Mouse (Mus musculus): ENCODE measurements around the gene Kansl1. TPM values are rescaled to one million over a fixed set of nuclear protein-coding genes. Genes with fewer than 3 reads are reported as not detected.

Kansl1 gene
- polyA plus RNA-seq, 1 experiment, result 129 TPM

- DNase-seq (ENCODE audit: low read depth), result no peak
- no peak for TF ChIP-seq CTCF (IDR thresholded peaks at IDR 0.05; ENCODE audit: borderline replicate concordance, extremely low read depth, insufficient read depth, insufficient read length)
Measured at GRCm38 (mm10) chr11:104436394-104436954, 32.2 kb downstream of the Kansl1 start.

DNA sequence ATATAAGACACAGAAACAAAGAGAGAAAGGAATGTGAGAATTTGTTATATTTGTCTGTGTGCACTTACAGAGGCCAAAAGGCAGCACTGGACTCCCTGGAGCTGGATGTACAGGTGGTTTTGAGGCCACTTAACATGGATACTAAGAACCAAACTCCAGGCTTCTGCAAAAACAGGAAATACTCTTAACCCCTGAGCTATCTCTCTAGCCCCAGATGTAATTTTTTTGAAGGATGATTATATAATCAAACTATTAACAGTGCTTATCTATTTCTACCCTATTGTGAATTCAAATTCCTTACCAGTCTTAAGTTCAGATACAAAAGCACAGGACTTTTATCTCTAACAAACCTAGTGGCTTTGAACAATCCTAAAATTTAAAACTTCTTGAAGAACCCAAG lies 32.9 kb downstream of the Kansl1 start:
- DNase-seq (ENCODE audit: low read depth), result no peak

DNA sequence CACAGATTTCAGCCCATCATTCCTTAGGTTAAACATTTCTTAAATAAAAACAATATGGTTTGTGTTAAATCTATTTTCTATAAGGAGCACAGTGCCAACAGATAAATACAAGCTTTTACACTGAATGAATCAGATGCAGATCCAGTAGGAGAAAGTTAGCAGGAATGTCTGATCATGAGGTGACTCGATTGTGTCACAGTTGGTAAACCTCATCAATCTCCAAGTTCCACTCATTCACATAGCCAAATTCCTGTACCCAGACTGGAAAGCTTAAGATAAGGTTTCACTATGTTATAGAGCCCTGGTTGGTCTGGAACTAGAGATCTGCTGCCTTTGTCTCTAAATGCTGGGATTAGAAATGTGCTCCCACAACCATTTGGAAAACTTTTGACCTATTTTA lies 33.5 kb downstream of the Kansl1 start:
- no peak for DNase-seq (ENCODE audit: low read depth)
- TF ChIP-seq CTCF (IDR thresholded peaks at IDR 0.05; ENCODE audit: borderline replicate concordance, extremely low read depth, insufficient read depth, insufficient read length) (no peak), POLR2A (IDR thresholded peaks at IDR 0.05; ENCODE audit: borderline replicate concordance, extremely low read depth, insufficient read depth, insufficient read length, poor library complexity, severe bottlenecking) (no peak)

More for the DNA sequence above, 32.9 kb downstream of the Kansl1 start:
- TF ChIP-seq CTCF (IDR thresholded peaks at IDR 0.05; ENCODE audit: borderline replicate concordance, extremely low read depth, insufficient read depth, insufficient read length) (no peak), POLR2A (IDR thresholded peaks at IDR 0.05; ENCODE audit: borderline replicate concordance, extremely low read depth, insufficient read depth, insufficient read length, poor library complexity, severe bottlenecking) (no peak)

DNA sequence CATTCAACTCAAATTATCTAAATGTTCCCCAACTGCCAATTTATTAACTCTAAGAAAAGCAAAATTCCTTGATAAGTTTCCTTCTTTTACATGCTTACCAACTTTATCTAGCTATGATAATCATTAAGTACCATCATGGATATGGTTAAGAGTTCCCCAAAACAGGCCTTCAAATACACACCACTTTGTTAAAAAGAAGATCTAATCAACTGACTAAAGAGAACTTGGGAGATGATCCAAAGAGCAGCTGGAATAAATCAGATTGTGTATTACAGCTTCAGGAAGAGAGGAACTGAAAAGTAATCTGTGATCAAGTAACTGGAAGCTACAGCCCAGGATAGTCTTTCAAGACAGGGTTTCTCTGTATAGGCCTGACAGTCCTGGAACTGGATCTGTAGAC lies 36.4 kb downstream of the Kansl1 start:
- no peak for TF ChIP-seq CTCF (IDR thresholded peaks at IDR 0.05; ENCODE audit: borderline replicate concordance, extremely low read depth, insufficient read depth, insufficient read length)
- TF ChIP-seq POLR2A (IDR thresholded peaks at IDR 0.05; ENCODE audit: borderline replicate concordance, extremely low read depth, insufficient read depth, insufficient read length, poor library complexity, severe bottlenecking), result no peak
- no peak for DNase-seq (ENCODE audit: low read depth)

DNA sequence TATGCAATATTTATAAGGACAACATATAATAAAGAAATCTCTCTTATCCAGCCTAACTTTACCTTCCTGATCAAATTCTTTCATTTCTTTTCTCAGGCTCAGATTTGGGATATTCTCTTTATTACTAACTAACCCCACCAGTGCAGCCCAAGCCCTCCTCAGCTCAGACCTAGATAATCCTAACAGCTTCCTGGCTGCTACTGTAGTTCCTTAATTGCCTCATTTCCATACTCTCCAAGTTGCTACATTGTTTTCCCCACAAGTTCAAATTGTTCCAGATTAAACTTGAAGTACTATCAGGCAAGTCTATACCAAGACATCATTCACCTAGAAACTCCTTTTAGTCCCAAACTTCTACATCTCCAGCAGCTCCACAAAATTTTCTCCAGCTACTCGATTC lies 36.9 kb downstream of the Kansl1 start:
- no peak for TF ChIP-seq POLR2A (IDR thresholded peaks at IDR 0.05; ENCODE audit: borderline replicate concordance, extremely low read depth, insufficient read depth, insufficient read length, poor library complexity, severe bottlenecking)
- DNase-seq (ENCODE audit: low read depth), result peak; percentile 22

GRCm38 (mm10) chr11:104424727-104425416 lies 43.8 kb downstream of the Kansl1 start:
- TF ChIP-seq CTCF (IDR thresholded peaks at IDR 0.05; ENCODE audit: borderline replicate concordance, extremely low read depth, insufficient read depth, insufficient read length) (no peak), POLR2A (IDR thresholded peaks at IDR 0.05; ENCODE audit: borderline replicate concordance, extremely low read depth, insufficient read depth, insufficient read length, poor library complexity, severe bottlenecking) (no peak)
- DNase-seq (ENCODE audit: low read depth), result no peak

- DNase-seq (ENCODE audit: low read depth), result no peak
- TF ChIP-seq CTCF (IDR thresholded peaks at IDR 0.05; ENCODE audit: borderline replicate concordance, extremely low read depth, insufficient read depth, insufficient read length) (no peak), POLR2A (IDR thresholded peaks at IDR 0.05; ENCODE audit: borderline replicate concordance, extremely low read depth, insufficient read depth, insufficient read length, poor library complexity, severe bottlenecking) (no peak)
Measured at GRCm38 (mm10) chr11:104412254-104412653, 56.4 kb downstream of the Kansl1 start.

- TF ChIP-seq POLR2A (IDR thresholded peaks at IDR 0.05; ENCODE audit: borderline replicate concordance, extremely low read depth, insufficient read depth, insufficient read length, poor library complexity, severe bottlenecking) (no peak), CTCF (IDR thresholded peaks at IDR 0.05; ENCODE audit: borderline replicate concordance, extremely low read depth, insufficient read depth, insufficient read length) (no peak)
- no peak for DNase-seq (ENCODE audit: low read depth)
Measured at GRCm38 (mm10) chr11:104407391-104407790, 61.3 kb downstream of the Kansl1 start.

DNA sequence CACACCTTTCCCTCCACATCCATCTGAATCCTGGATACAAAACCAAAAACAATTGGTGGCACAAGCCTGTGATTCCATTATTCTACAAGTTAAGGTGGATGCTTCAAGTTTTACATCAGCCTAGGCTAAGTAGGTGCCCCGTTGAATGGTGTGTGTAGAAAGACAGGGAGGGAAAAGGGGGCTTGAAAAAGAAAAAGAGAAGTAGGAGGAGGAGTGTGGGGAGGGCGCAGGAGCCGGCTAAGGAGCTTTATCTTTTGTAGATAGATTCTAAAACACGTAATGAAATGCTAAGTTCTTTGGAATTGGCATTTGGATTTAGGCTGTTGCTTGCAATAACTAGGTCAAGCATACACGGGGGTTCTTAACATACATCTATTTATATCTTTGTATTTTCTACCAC lies 67.7 kb downstream of the Kansl1 start:
- DNase-seq (ENCODE audit: low read depth), result no peak
- TF ChIP-seq CTCF (IDR thresholded peaks at IDR 0.05; ENCODE audit: borderline replicate concordance, extremely low read depth, insufficient read depth, insufficient read length) (no peak), POLR2A (IDR thresholded peaks at IDR 0.05; ENCODE audit: borderline replicate concordance, extremely low read depth, insufficient read depth, insufficient read length, poor library complexity, severe bottlenecking) (no peak)

DNA sequence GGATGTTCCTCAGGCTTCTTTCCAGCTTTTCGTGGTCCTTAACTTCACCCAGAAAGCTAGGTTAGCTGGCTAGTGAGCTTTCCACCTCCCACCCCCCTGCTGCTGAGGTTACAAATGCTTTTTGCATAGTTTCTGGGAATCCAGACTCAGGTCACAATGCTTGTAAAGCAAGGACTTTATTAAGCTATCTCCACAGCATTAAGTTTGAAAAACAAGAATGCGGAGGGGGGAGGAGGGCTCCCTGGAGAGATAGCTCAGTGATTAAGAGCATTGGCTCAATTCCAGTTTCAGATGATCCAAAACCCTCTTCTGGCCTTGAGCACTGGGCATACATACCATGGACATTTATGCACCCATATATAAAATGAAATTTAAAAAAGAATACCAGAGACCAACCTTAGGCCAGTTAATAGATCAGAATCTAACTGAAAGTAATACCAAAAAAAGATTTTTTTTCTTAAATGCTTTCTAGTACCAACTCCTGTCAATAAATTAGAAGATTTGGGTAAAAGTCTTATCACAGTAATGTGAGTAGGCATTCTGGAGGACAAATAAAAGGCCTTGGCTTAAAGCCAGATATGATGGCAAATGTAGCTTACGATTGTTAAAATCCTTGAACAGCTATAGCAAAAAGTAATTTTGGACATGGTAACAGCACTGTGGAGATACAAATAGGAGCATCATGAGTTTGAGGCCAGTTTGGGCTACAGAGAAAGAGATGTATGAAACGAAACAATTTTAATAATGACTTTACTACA lies 69.0 kb downstream of the Kansl1 start:
- no peak for TF ChIP-seq CTCF (IDR thresholded peaks at IDR 0.05; ENCODE audit: borderline replicate concordance, extremely low read depth, insufficient read depth, insufficient read length)
- DNase-seq (ENCODE audit: low read depth), result peak; percentile 16

- TF ChIP-seq CTCF (IDR thresholded peaks at IDR 0.05; ENCODE audit: borderline replicate concordance, extremely low read depth, insufficient read depth, insufficient read length) (no peak), POLR2A (IDR thresholded peaks at IDR 0.05; ENCODE audit: borderline replicate concordance, extremely low read depth, insufficient read depth, insufficient read length, poor library complexity, severe bottlenecking) (no peak)
- DNase-seq (ENCODE audit: low read depth), result no peak
Measured at GRCm38 (mm10) chr11:104395648-104396047, 73.0 kb downstream of the Kansl1 start.

DNA sequence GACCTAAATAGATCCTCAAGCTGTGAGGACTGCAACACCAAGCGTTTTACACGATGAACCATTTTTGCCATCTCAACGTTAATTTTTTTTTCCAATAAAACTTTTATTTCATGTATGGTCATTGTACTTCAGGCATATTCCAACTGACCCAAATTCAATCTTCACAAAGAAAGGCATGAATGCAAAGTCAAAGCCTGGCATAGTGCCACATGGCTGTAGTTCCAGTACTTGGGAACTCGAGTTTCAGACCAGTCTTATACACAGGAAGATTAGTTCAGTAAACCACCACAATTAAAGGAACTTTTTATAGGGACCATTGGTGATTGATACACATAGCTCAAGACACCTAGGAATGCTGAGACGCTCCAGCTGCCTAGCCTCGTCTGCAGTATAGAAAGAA lies 75.5 kb downstream of the Kansl1 start:
- TF ChIP-seq POLR2A (IDR thresholded peaks at IDR 0.05; ENCODE audit: borderline replicate concordance, extremely low read depth, insufficient read depth, insufficient read length, poor library complexity, severe bottlenecking) (no peak), CTCF (IDR thresholded peaks at IDR 0.05; ENCODE audit: borderline replicate concordance, extremely low read depth, insufficient read depth, insufficient read length) (no peak)
- DNase-seq (ENCODE audit: low read depth), result peak; percentile 17

Data from brain, embryonic 14.5 days (tissue).